In the genomic region with DNA sequence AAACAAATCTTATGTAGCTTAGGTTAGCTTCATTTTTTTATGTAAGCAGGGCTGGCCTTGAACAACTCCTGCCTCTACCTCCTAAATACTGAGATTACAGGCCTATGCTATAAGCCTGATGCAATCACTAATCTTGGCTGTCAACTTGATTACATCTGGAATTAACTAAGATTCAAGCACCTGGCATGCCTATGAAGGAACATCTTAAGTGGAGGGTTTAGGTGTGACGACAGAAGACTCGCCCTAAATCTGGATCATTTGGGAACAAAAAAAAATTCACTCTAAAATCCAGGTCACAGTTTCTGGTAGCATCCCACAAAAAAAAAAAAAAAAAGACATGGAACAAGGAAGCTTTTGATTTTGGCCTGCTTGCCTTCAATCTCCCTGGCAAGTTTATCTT, we compare ENCODE assay signal across 24 mouse cellular contexts. TPM values are rescaled to one million over a fixed set of nuclear protein-coding genes. Genes with fewer than 3 reads are reported as not detected.
"Had no signal": no experiment of that assay in that cellular context is flagged by ENCODE, and none has a peak within 500 bp of the region (broad histone marks: within the 10 kb centered on the region; RNA-seq: fewer than 3 reads in every experiment).

No protein-coding gene starts in this region.

- DNase-seq: retina, postnatal 1 day; right cerebral cortex, adult 18-20 months; right cerebral cortex, postnatal 14 days; right cerebral cortex, postnatal 25 days; right cerebral cortex, postnatal 4 days; spleen, adult 18-20 months; thymus, adult 18-20 months; thymus, adult 2 months; thymus, postnatal 14 days; thymus, postnatal 25 days; thymus, postnatal 36 days; thymus, postnatal 4 days had no signal

- H3K27ac ChIP-seq: neural tube, embryonic 13.5 days; neural tube, embryonic 15.5 days; stomach, embryonic 15.5 days; stomach, postnatal 0 days had no signal

- H3K4me3 ChIP-seq: neural tube, embryonic 13.5 days; neural tube, embryonic 15.5 days; stomach, embryonic 15.5 days had no signal

RNA-seq across cellular contexts. Expression of a gene that starts 3.1 kb away (rescaled TPM):
- total RNA-seq: neutrophil, adult 5-6 weeks had no signal
- polyA plus RNA-seq: neural tube, embryonic 13.5 days; neural tube, embryonic 14.5 days; neural tube, embryonic 15.5 days; small intestine, adult 2 months; spleen, adult 2 months; stomach, embryonic 14.5 days; stomach, embryonic 15.5 days; stomach, embryonic 16.5 days; testis, adult 2 months; thymus, adult 2 months; thymus, postnatal 0 days had no signal

RNA-seq across cellular contexts. Expression of a gene that starts 59.1 kb away (rescaled TPM):
- total RNA-seq: neutrophil, adult 5-6 weeks had no signal
- polyA plus RNA-seq: neural tube, embryonic 13.5 days; neural tube, embryonic 14.5 days; neural tube, embryonic 15.5 days; small intestine, adult 2 months; spleen, adult 2 months; stomach, embryonic 14.5 days; stomach, embryonic 15.5 days; stomach, embryonic 16.5 days; thymus, adult 2 months; thymus, postnatal 0 days had no signal
